Mouse (Mus musculus): Measurements from ENCODE around the gene Gm29106.
"Not testable (repeated sequence)": the region's sequence is repeated elsewhere in the genome, so short reads cannot be mapped to it uniquely, and the experiment has no call there.

The Gm29106 gene

GRCm38 (mm10) chr1:118176242-118176641 lies at the start of gene Gm29106:
Gm29106 (plus strand) TSS chr1:118176542.
- in situ Hi-C loops (cut with MboI, MseI) = not testable (repeated sequence)

GRCm38 (mm10) chr1:118228540-118228939 lies 52.2 kb downstream of the Gm29106 start:
- in situ Hi-C loops (cut with MboI, MseI) = no loop called here

- in situ Hi-C loops (cut with MboI, MseI) = no loop called here
These were observed 59.7 kb downstream of the Gm29106 start for GRCm38 (mm10) chr1:118236032-118236431.
